8 mouse cellular contexts compared by ENCODE assay signal in the genomic region with DNA sequence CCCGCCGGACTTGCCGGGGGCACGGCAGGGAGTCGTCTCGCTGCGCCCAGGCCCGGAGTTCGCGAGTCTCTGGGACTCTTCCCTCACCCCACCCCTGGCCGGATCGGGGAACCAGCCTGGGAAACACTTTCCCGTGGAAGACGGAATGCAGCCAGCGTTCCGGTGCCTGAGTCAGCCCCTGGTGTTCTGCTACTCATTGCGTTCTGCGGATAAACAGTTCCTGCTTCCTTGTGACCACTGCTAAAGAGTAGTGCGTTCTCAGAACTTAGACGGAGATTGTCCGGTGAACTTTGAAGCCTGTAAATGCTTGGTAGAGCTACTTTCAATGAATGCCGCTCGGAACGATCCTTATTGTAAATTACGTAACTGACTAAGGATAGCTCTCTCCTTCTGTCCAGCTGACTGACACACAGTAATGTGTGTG. TPM values are rescaled to one million over a fixed set of nuclear protein-coding genes. Genes with fewer than 3 reads are reported as not detected.
A peak's percentile ranks its signal among the peaks of the same experiment; 100 is the strongest.
DNase-seq lines count a peak whose midpoint lies in the region; ATAC-seq lines count a peak whose summit lies in the region.

No protein-coding gene starts in this region.

- peak; percentile 81 for DNase-seq in NIH3T3 (ENCODE audit: low read depth)
- DNase-seq in c-Kit-positive CD71-positive TER-119-positive erythroid progenitor cells, embryonic 14.5 days (ENCODE audit: low spot score), result peak; percentile 48
- DNase-seq in forebrain, embryonic 11.5 days (ENCODE audit: low spot score), result no peak
- DNase-seq in kidney, postnatal 4 days, result peak; percentile 73 to 84
- DNase-seq in thymus, postnatal 14 days, result peak; percentile 59

- WGBS in forebrain, embryonic 11.5 days, result under 1% methylated on average over 25 of the region's 25 CpGs
- under 1% methylated on average over 25 of the region's 25 CpGs for WGBS in heart, embryonic 16.5 days
- WGBS in liver, embryonic 15.5 days (ENCODE audit: insufficient replicate concordance), result under 1% methylated on average over 25 of the region's 25 CpGs
- WGBS in neural tube, embryonic 12.5 days, result under 1% methylated on average over 25 of the region's 25 CpGs

- H3K36me3 ChIP-seq in forebrain, embryonic 11.5 days (ENCODE audit: control insufficient read depth, insufficient read depth, low read length), result no peaks in the 10 kb centered on the region
- H3K36me3 ChIP-seq in heart, embryonic 16.5 days (ENCODE audit: control insufficient read depth, insufficient read depth), result no peaks in the 10 kb centered on the region
- no peaks in the 10 kb centered on the region for H3K36me3 ChIP-seq in liver, embryonic 15.5 days (replicated peaks)
- no peaks in the 10 kb centered on the region for H3K36me3 ChIP-seq in neural tube, embryonic 12.5 days

- peak; percentile 13 for ATAC-seq in forebrain, embryonic 11.5 days (replicated peaks; ENCODE audit: low FRiP score)
- peak; percentile 21 for ATAC-seq in heart, embryonic 16.5 days (replicated peaks; ENCODE audit: extremely low read depth, insufficient read depth, low FRiP score)
- ATAC-seq in liver, embryonic 15.5 days (ENCODE audit: insufficient read depth), result peak; percentile 24
- peak; percentile 41 for ATAC-seq in neural tube, embryonic 12.5 days (ENCODE audit: low FRiP score, low read depth)

- H3K4me3 ChIP-seq in forebrain, embryonic 11.5 days (ENCODE audit: low read depth, low read length), result peak overlapping the region; percentile 94
- H3K4me3 ChIP-seq in heart, embryonic 16.5 days (ENCODE audit: low read length), result peak overlapping the region; percentile 88
- H3K4me3 ChIP-seq in liver, embryonic 15.5 days (replicated peaks), result peak overlapping the region; percentile 87
- H3K4me3 ChIP-seq in neural tube, embryonic 12.5 days, result peak overlapping the region; percentile 83

- H3K4me1 ChIP-seq in forebrain, embryonic 11.5 days (replicated peaks; ENCODE audit: control insufficient read depth, insufficient read depth, low read length), result no peaks in the 10 kb centered on the region
- H3K4me1 ChIP-seq in heart, embryonic 16.5 days (ENCODE audit: control insufficient read depth, insufficient read depth, low read length), result peaks cover 3% of the 10 kb centered on the region; the same call in 1 of the 2 replicates
- peaks cover 14% of the 10 kb centered on the region for H3K4me1 ChIP-seq in liver, embryonic 15.5 days (replicated peaks)
- no peaks in the 10 kb centered on the region for H3K4me1 ChIP-seq in neural tube, embryonic 12.5 days

- H3K9me3 ChIP-seq in forebrain, embryonic 11.5 days (ENCODE audit: control insufficient read depth, low read length), result no peaks in the 10 kb centered on the region
- H3K9me3 ChIP-seq in heart, embryonic 16.5 days (replicated peaks; ENCODE audit: control insufficient read depth, low read length), result no peaks in the 10 kb centered on the region
- no peaks in the 10 kb centered on the region for H3K9me3 ChIP-seq in liver, embryonic 15.5 days (replicated peaks)
- no peaks in the 10 kb centered on the region for H3K9me3 ChIP-seq in neural tube, embryonic 12.5 days

- H3K27ac ChIP-seq in forebrain, embryonic 11.5 days (ENCODE audit: low read depth, low read length), result peak overlapping the region; percentile 86
- peak overlapping the region; percentile 97 for H3K27ac ChIP-seq in heart, embryonic 16.5 days (ENCODE audit: low read length)
- H3K27ac ChIP-seq in liver, embryonic 15.5 days (replicated peaks), result peak overlapping the region; percentile 80
- H3K27ac ChIP-seq in neural tube, embryonic 12.5 days, result peak overlapping the region; percentile 72; the same call in 1 of the 2 replicates

- H3K4me2 ChIP-seq in forebrain, embryonic 11.5 days (ENCODE audit: low read depth, low read length, severe bottlenecking), result peak overlapping the region; percentile 55
- H3K4me2 ChIP-seq in heart, embryonic 16.5 days (ENCODE audit: low read depth, low read length), result peak overlapping the region; percentile 68
- peak overlapping the region; percentile 98 for H3K4me2 ChIP-seq in liver, embryonic 15.5 days
- peak overlapping the region; percentile 94 for H3K4me2 ChIP-seq in neural tube, embryonic 12.5 days (replicated peaks)

- no peaks in the 10 kb centered on the region for H3K27me3 ChIP-seq in forebrain, embryonic 11.5 days (ENCODE audit: control insufficient read depth, insufficient read depth, low read length)
- no peaks in the 10 kb centered on the region for H3K27me3 ChIP-seq in heart, embryonic 16.5 days (ENCODE audit: control insufficient read depth, insufficient read depth, low read length)
- no peaks in the 10 kb centered on the region for H3K27me3 ChIP-seq in liver, embryonic 15.5 days
- H3K27me3 ChIP-seq in neural tube, embryonic 12.5 days (replicated peaks), result no peaks in the 10 kb centered on the region

- peak overlapping the region; percentile 85 for H3K9ac ChIP-seq in forebrain, embryonic 11.5 days (ENCODE audit: low read length)
- peak overlapping the region; percentile 89 for H3K9ac ChIP-seq in heart, embryonic 16.5 days (ENCODE audit: low read length)
- H3K9ac ChIP-seq in liver, embryonic 15.5 days, result peak overlapping the region; percentile 81
- peak overlapping the region; percentile 88 for H3K9ac ChIP-seq in neural tube, embryonic 12.5 days

RNA-seq across cellular contexts. Expression of a gene that starts 0.7 kb away (rescaled TPM):
- polyA plus RNA-seq in forebrain, embryonic 11.5 days (2014; fragmentation: Nextera tagmentation; extraction: Ambion mirVana), result 20.4 and 26.5 TPM in 2 replicates
- polyA plus RNA-seq in heart, embryonic 16.5 days (2015; fragmentation: Nextera tagmentation; extraction: Ambion mirVana), result 14.5 and 15.2 TPM in 2 replicates
- polyA plus RNA-seq in liver, embryonic 15.5 days (2015; fragmentation: Nextera tagmentation; extraction: Ambion mirVana), result 6.9 and 7.9 TPM in 2 replicates
- polyA plus RNA-seq in neural tube, embryonic 12.5 days (2016; fragmentation: Nextera tagmentation; extraction: Ambion mirVana), result 22.2 and 23.8 TPM in 2 replicates

RNA-seq across cellular contexts. Expression of a gene that starts 58.1 kb away (rescaled TPM):
- polyA plus RNA-seq in forebrain, embryonic 11.5 days (2014; fragmentation: Nextera tagmentation; extraction: Ambion mirVana), result 0.16 TPM in 1 of 2 replicates, not detected in the other
- polyA plus RNA-seq in heart, embryonic 16.5 days (2015; fragmentation: Nextera tagmentation; extraction: Ambion mirVana), result not detected in 2 replicates
- polyA plus RNA-seq in liver, embryonic 15.5 days (2015; fragmentation: Nextera tagmentation; extraction: Ambion mirVana), result not detected in 2 replicates
- 0.20 TPM in 1 of 2 replicates, not detected in the other for polyA plus RNA-seq in neural tube, embryonic 12.5 days (2016; fragmentation: Nextera tagmentation; extraction: Ambion mirVana)
